9 mouse cellular contexts compared by ENCODE assay signal in the genomic region with DNA sequence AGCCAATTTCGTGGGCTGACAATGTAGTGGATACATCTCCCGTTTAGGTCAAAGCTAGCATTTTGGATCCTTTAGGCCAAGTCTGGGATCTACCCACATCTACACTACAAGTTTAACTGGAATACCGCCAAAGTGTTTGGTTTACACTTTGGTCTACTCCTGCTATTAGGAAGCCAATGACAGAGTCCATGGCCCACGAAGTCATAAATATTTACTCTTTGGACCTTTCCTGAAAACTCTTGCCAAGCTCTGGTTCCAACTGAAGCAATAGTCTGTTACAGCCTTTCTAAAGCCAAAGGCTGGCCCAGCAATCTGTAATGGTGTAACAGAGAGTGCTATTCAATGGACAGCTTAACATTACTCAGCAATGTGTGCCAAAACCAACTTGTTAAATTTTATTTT.
A peak's percentile ranks its signal among the peaks of the same experiment; 100 is the strongest.
DNase-seq lines count a peak whose midpoint lies in the region; ATAC-seq and TF ChIP-seq lines count a peak whose summit lies in the region.
"Had no signal": no experiment of that assay in that cellular context is flagged by ENCODE, and none has a peak within 500 bp of the region (broad histone marks: within the 10 kb centered on the region; RNA-seq: fewer than 3 reads in every experiment).

No protein-coding gene starts in this region.

- no peak overlapping the region for H3K4me2 ChIP-seq in kidney, embryonic 16.5 days (replicated peaks; ENCODE audit: low read depth, low read length)
- no peak overlapping the region for H3K4me2 ChIP-seq in limb, embryonic 14.5 days (replicated peaks; ENCODE audit: low read depth, low read length, severe bottlenecking)
- H3K4me2 ChIP-seq in stomach, embryonic 14.5 days (replicated peaks; ENCODE audit: low read depth, low read length) = no peak overlapping the region
- H3K4me2 ChIP-seq: hindbrain, embryonic 13.5 days had no signal

- no peak for TF ChIP-seq POLR2A in limb, embryonic 14.5 days (IDR thresholded peaks at IDR 0.05; ENCODE audit: borderline replicate concordance, extremely low read depth, insufficient read depth, insufficient read length)

- ATAC-seq in kidney, embryonic 16.5 days (ENCODE audit: low FRiP score, low TSS enrichment) = no peak
- peak; percentile 76 for ATAC-seq in limb, embryonic 14.5 days (ENCODE audit: low FRiP score, low read depth)
- peak; percentile 75; the same call in 1 of the 2 replicates for ATAC-seq in stomach, embryonic 14.5 days (ENCODE audit: insufficient number of reproducible peaks, insufficient read depth, low FRiP score, low read depth)

- no peaks in the 10 kb centered on the region for H3K36me3 ChIP-seq in kidney, embryonic 16.5 days (ENCODE audit: insufficient read depth, low read length)
- no peaks in the 10 kb centered on the region for H3K36me3 ChIP-seq in limb, embryonic 14.5 days (ENCODE audit: control insufficient read depth, insufficient read depth, low read length)
- no peaks in the 10 kb centered on the region for H3K36me3 ChIP-seq in stomach, embryonic 14.5 days (ENCODE audit: control insufficient read depth, insufficient read depth, low read length)
- H3K36me3 ChIP-seq: hindbrain, embryonic 13.5 days had no signal

- DNase-seq in kidney, adult 8-10 months = peak; percentile 48 to 76
- DNase-seq in gonadal fat pad, adult 2 months (ENCODE audit: low read depth) = peak; percentile 77
- DNase-seq in limb, embryonic 14.5 days (ENCODE audit: low spot score) = peak; percentile 75
- DNase-seq in embryo, embryonic 10.5 days (ENCODE audit: low spot score) = no peak
- no peak for DNase-seq in cerebellum, adult 11-12 months
- DNase-seq: right cerebral cortex, postnatal 14 days had no signal

- H3K27ac ChIP-seq in kidney, embryonic 16.5 days (ENCODE audit: low read length) = no peak overlapping the region
- no peak overlapping the region for H3K27ac ChIP-seq in limb, embryonic 14.5 days (replicated peaks; ENCODE audit: low read depth, low read length)
- no peak overlapping the region for H3K27ac ChIP-seq in stomach, embryonic 14.5 days (ENCODE audit: low read length)
- H3K27ac ChIP-seq: hindbrain, embryonic 13.5 days had no signal

- H3K4me1 ChIP-seq in kidney, embryonic 16.5 days (ENCODE audit: insufficient read depth, low read length) = no peaks in the 10 kb centered on the region
- H3K4me1 ChIP-seq in limb, embryonic 14.5 days (ENCODE audit: control insufficient read depth, insufficient read depth, low read length) = no peaks in the 10 kb centered on the region
- no peaks in the 10 kb centered on the region for H3K4me1 ChIP-seq in stomach, embryonic 14.5 days (ENCODE audit: control insufficient read depth, insufficient read depth, low read length)
- H3K4me1 ChIP-seq: hindbrain, embryonic 13.5 days had no signal

- no peaks in the 10 kb centered on the region for H3K27me3 ChIP-seq in kidney, embryonic 16.5 days (ENCODE audit: insufficient read depth, low read length)
- H3K27me3 ChIP-seq in limb, embryonic 14.5 days (ENCODE audit: control insufficient read depth, insufficient read depth, low read length) = no peaks in the 10 kb centered on the region
- H3K27me3 ChIP-seq in stomach, embryonic 14.5 days (ENCODE audit: control insufficient read depth, insufficient read depth, low read length) = no peaks in the 10 kb centered on the region
- H3K27me3 ChIP-seq: hindbrain, embryonic 13.5 days had no signal

- no peaks in the 10 kb centered on the region for H3K9me3 ChIP-seq in kidney, embryonic 16.5 days (ENCODE audit: low read length)
- H3K9me3 ChIP-seq in limb, embryonic 14.5 days (ENCODE audit: control insufficient read depth, low read length) = no peaks in the 10 kb centered on the region
- H3K9me3 ChIP-seq in stomach, embryonic 14.5 days (ENCODE audit: control insufficient read depth, low read depth, low read length) = no peaks in the 10 kb centered on the region

- 65% methylated on average over 4 of the region's 4 CpGs for WGBS in kidney, embryonic 16.5 days
- WGBS in limb, embryonic 14.5 days = 74% methylated on average over 4 of the region's 4 CpGs
- WGBS in stomach, embryonic 14.5 days = 47% methylated on average over 4 of the region's 4 CpGs

- H3K4me3 ChIP-seq in kidney, embryonic 16.5 days (ENCODE audit: low read length) = no peak overlapping the region
- no peak overlapping the region for H3K4me3 ChIP-seq in limb, embryonic 14.5 days (replicated peaks; ENCODE audit: low read length)
- H3K4me3 ChIP-seq in stomach, embryonic 14.5 days (ENCODE audit: low read depth, low read length) = no peak overlapping the region
- H3K4me3 ChIP-seq: hindbrain, embryonic 13.5 days had no signal

- no peak overlapping the region for H3K9ac ChIP-seq in kidney, embryonic 16.5 days (replicated peaks; ENCODE audit: low read length)
- H3K9ac ChIP-seq in limb, embryonic 14.5 days (ENCODE audit: low read depth, low read length, severe bottlenecking) = no peak overlapping the region
- no peak overlapping the region for H3K9ac ChIP-seq in stomach, embryonic 14.5 days (replicated peaks; ENCODE audit: low read depth, low read length)
- H3K9ac ChIP-seq: hindbrain, embryonic 13.5 days had no signal

Comparison
In these comparisons a context has a peak if more than half of its experiments do, and no peak if none do; other contexts are left out.
1. DNase-seq: peak in kidney, adult 8-10 months (2 of 2), gonadal fat pad, adult 2 months (single experiment) and limb, embryonic 14.5 days (single experiment); none in embryo, embryonic 10.5 days (single experiment) and cerebellum, adult 11-12 months (single experiment).